Mouse (Mus musculus) liver, postnatal 0 days (tissue): ENCODE data around the gene Dffb. TPM values are rescaled to one million over a fixed set of nuclear protein-coding genes. Genes with fewer than 3 reads are reported as not detected.
A peak's percentile ranks its signal among the peaks of the same experiment; 100 is the strongest.

ENCODE experiments used
- ATAC-seq: fragments of 200-750 bp; cut with Nextera tagmentation; 2 replicates; pipeline ENCODE4 v1.8.0; 2017; ENCODE audit warnings: mild to moderate bottlenecking, moderate library complexity
- DNase-seq: peaks from one replicate; pipeline ENCODE4 v3.0.0-alpha.2; 2016
- H3K27ac ChIP-seq: fragments of 300-500 bp; sonication (generic); 2 replicates; pipeline ENCODE4 v1.5.1; 2014; ENCODE audit warnings: antibody characterized with exemption, moderate library complexity, mild to moderate bottlenecking, low read depth
- H3K27me3 ChIP-seq: fragments of 300-500 bp; sonication (generic); 2 replicates; pipeline ENCODE4 v1.6.1; 2014; ENCODE audit warnings: low read length, control low read depth, mixed read lengths; ENCODE audit not compliant: insufficient read depth
- H3K36me3 ChIP-seq: fragments of 300-500 bp; sonication (generic); replicated peaks from 2 replicates; pipeline ENCODE4 v1.6.1; 2014; ENCODE audit warnings: mild to moderate bottlenecking, control low read depth, low read length, moderate library complexity, mixed read lengths; ENCODE audit not compliant: insufficient read depth
- H3K4me1 ChIP-seq: fragments of 300-500 bp; sonication (generic); 2 replicates; pipeline ENCODE4 v1.6.1; 2014; ENCODE audit warnings: antibody characterized with exemption, mild to moderate bottlenecking, control low read depth; ENCODE audit not compliant: insufficient read depth
- H3K4me2 ChIP-seq: fragments of 300-500 bp; sonication (generic); 2 replicates; pipeline ENCODE4 v1.6.1; 2014; ENCODE audit warnings: low read depth, mild to moderate bottlenecking, low read length, moderate library complexity, mixed read lengths
- H3K4me3 ChIP-seq: fragments of 300-500 bp; sonication (generic); 2 replicates; pipeline ENCODE4 v1.5.1; 2014; ENCODE audit warnings: low read depth, low read length
- H3K9ac ChIP-seq: fragments of 300-500 bp; sonication (generic); replicated peaks from 2 replicates; pipeline ENCODE4 v1.6.1; 2014; ENCODE audit warnings: mild to moderate bottlenecking, moderate library complexity
- H3K9me3 ChIP-seq: fragments of 300-500 bp; sonication (generic); 2 replicates; pipeline ENCODE4 v1.6.1; 2016; ENCODE audit warnings: mild to moderate bottlenecking, control low read depth, low read length, mixed read lengths
- CTCF ChIP-seq: sonication (generic); IDR thresholded peaks from 2 replicates; pipeline ENCODE4 v1.5.1; 2016; ENCODE audit warnings: antibody characterized with exemption, low read depth
- EP300 ChIP-seq: IDR thresholded peaks from 2 replicates; pipeline ENCODE4 v1.6.1; 2016; ENCODE audit warnings: antibody characterized with exemption, low read depth, mild to moderate bottlenecking
- WGBS: fragments of 180-500 bp; shearing (Covaris S2); extraction: QIAGEN DNeasy Blood & Tissue Kit; methylation state at CpG from one replicate; pipeline ENCODE4 v1.1.7; 2014; ENCODE audit not compliant: insufficient replicate concordance; 5-methylcytosine and 5-hydroxymethylcytosine counted together
- polyA plus RNA-seq: library from polyadenylated mRNA; unstranded; fragments of >200 nt; fragmentation: Nextera tagmentation; extraction: Ambion mirVana; gene quantifications from 2 replicates; pipeline ENCODE4 v1.2.1, GENCODE M21; 2015

The Dffb gene
- polyA plus RNA-seq, 1 experiment from 2014 or later = 4.6 TPM

GRCm38 (mm10) chr4:154005488-154005887 lies 30.6 kb upstream of the Dffb start:
- Histone ChIP-seq H3K4me2 (no peak overlapping the region), H3K9me3 (no peaks in the 10 kb centered on the region), H3K9ac (no peak overlapping the region), H3K36me3 (peaks cover 21% of the 10 kb centered on the region), H3K4me1 (no peaks in the 10 kb centered on the region), H3K27ac (no peak overlapping the region), H3K27me3 (no peaks in the 10 kb centered on the region), H3K4me3 (no peak overlapping the region)
- 84% methylated on average over 5 of the region's 5 CpGs for WGBS
- TF ChIP-seq EP300 (no peak), CTCF (no peak)
- ATAC-seq (no peak), DNase-seq (no peak)

GRCm38 (mm10) chr4:153993505-153993904 lies 18.6 kb upstream of the Dffb start:
- Histone ChIP-seq H3K27me3 (no peaks in the 10 kb centered on the region), H3K27ac (no peak overlapping the region), H3K9me3 (no peaks in the 10 kb centered on the region), H3K4me1 (no peaks in the 10 kb centered on the region), H3K4me3 (no peak overlapping the region), H3K4me2 (no peak overlapping the region), H3K36me3 (peaks cover 65% of the 10 kb centered on the region), H3K9ac (no peak overlapping the region)
- WGBS = 88% methylated on average over 8 of the region's 8 CpGs
- TF ChIP-seq EP300 (no peak), CTCF (no peak)
- DNase-seq = no peak
- no peak for ATAC-seq

GRCm38 (mm10) chr4:153992715-153993114 lies 17.8 kb upstream of the Dffb start:
- no peak for DNase-seq
- H3K9me3 ChIP-seq = no peaks in the 10 kb centered on the region
- H3K9ac ChIP-seq = no peak overlapping the region
- H3K4me1 ChIP-seq = no peaks in the 10 kb centered on the region
- 84% methylated on average over 10 of the region's 10 CpGs for whole genome bisulfite sequencing
- no peak overlapping the region for H3K27ac ChIP-seq
- ATAC-seq = no peak
- peaks cover 65% of the 10 kb centered on the region for H3K36me3 ChIP-seq
- no peak overlapping the region for H3K4me2 ChIP-seq
- H3K4me3 ChIP-seq = no peak overlapping the region
- H3K27me3 ChIP-seq = no peaks in the 10 kb centered on the region
- TF ChIP-seq CTCF = no peak
- TF ChIP-seq EP300 = no peak

GRCm38 (mm10) chr4:153980470-153980869 lies 5.5 kb upstream of the Dffb start:
- no peak for DNase-seq
- no peak for TF ChIP-seq EP300
- TF ChIP-seq CTCF = no peak
- Histone ChIP-seq H3K27me3 (no peaks in the 10 kb centered on the region), H3K4me3 (no peak overlapping the region), H3K27ac (no peak overlapping the region), H3K4me1 (peaks cover 7% of the 10 kb centered on the region), H3K9ac (no peak overlapping the region), H3K9me3 (no peaks in the 10 kb centered on the region), H3K36me3 (peaks cover 36% of the 10 kb centered on the region), H3K4me2 (no peak overlapping the region)
- WGBS = 83% methylated on average over 11 of the region's 11 CpGs
- ATAC-seq = no peak

GRCm38 (mm10) chr4:153979243-153979642 lies 4.3 kb upstream of the Dffb start:
- Histone ChIP-seq H3K9me3 (no peaks in the 10 kb centered on the region), H3K4me2 (no peak overlapping the region), H3K9ac (no peak overlapping the region), H3K27me3 (no peaks in the 10 kb centered on the region), H3K4me1 (peaks cover 7% of the 10 kb centered on the region), H3K4me3 (no peak overlapping the region), H3K36me3 (peaks cover 26% of the 10 kb centered on the region), H3K27ac (no peak overlapping the region)
- ATAC-seq (no peak), DNase-seq (no peak)
- TF ChIP-seq EP300 (no peak), CTCF (no peak)
- WGBS = 70% methylated on average over 10 of the region's 10 CpGs

- ATAC-seq = no peak
- no peak for DNase-seq
- no peak overlapping the region for H3K27ac ChIP-seq
- H3K27me3 ChIP-seq = no peaks in the 10 kb centered on the region
- 33% methylated on average over 6 of the region's 6 CpGs for WGBS
- no peaks in the 10 kb centered on the region for H3K9me3 ChIP-seq
- no peak for TF ChIP-seq CTCF
- no peak for TF ChIP-seq EP300
- peak overlapping the region; percentile 84 for H3K9ac ChIP-seq
- H3K4me2 ChIP-seq = peak overlapping the region; percentile 99
- peaks cover 15% of the 10 kb centered on the region for H3K4me1 ChIP-seq
- H3K4me3 ChIP-seq = peak overlapping the region; percentile 92
- H3K36me3 ChIP-seq = peaks cover 12% of the 10 kb centered on the region
These were observed 842 bp upstream of the Dffb start for GRCm38 (mm10) chr4:153975768-153976167.

GRCm38 (mm10) chr4:153975292-153975662 lies 351 bp upstream of the Dffb start:
- Histone ChIP-seq H3K4me3 (peak overlapping the region; percentile 92), H3K36me3 (peaks cover 13% of the 10 kb centered on the region), H3K4me2 (peak overlapping the region; percentile 99), H3K27ac (peak overlapping the region; percentile 61), H3K9ac (peak overlapping the region; percentile 84), H3K27me3 (no peaks in the 10 kb centered on the region), H3K9me3 (no peaks in the 10 kb centered on the region), H3K4me1 (peaks cover 15% of the 10 kb centered on the region)
- DNase-seq (no peak), ATAC-seq (peak; percentile 66)
- no peak for TF ChIP-seq CTCF
- TF ChIP-seq EP300 = no peak
- whole genome bisulfite sequencing = under 1% methylated on average over 31 of the region's 33 CpGs
